Mouse (Mus musculus): Measurements from ENCODE around the gene 1700086D15Rik.

Gene 1700086D15Rik

DNA sequence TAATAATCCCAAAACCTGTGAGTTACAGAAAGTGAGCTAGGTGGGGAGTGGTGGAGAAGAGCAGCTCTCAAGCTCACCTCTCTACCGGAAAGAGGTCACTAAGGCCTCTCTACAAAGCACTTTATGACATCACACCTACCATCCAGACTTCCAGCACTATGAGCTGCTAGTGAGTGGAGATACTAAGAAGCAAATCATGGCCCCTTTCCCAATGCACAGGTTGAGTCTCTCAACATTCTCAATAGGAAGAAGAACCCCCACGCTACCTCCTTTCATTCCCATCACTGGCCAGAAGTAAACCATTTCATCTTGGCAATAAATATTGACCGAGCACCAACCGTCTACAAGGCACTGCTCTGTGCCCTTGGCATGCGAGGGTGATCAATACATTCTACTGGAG, at the start of gene 1700086D15Rik:
Gene 1700086D15Rik (minus strand): TSS at position 101 of the 400 bp plus-strand sequence.
- DNase-seq (ENCODE audit: low spot score in 2 of 2) = no peak

DNA sequence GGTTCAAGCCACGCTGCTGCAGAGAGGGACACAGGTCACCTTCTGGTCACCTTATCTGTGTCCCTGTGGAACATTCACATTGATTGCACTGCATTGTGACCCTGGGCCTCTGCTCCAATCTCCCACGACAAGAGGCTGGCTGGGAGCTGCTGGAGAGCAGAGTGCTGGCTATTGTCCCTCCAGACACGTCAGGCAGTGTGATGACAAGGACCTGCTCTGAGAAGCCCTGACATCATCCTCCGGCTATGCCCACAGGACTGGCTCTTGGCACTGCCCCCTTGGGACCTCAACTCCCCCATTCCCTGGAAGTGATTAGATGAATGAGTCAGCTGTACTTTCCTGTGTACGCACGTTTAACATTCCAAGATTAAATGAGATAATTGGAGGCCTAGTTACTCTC, 49.8 kb upstream of the 1700086D15Rik start:
- no peak for DNase-seq (ENCODE audit: low spot score in 2 of 2)

DNA sequence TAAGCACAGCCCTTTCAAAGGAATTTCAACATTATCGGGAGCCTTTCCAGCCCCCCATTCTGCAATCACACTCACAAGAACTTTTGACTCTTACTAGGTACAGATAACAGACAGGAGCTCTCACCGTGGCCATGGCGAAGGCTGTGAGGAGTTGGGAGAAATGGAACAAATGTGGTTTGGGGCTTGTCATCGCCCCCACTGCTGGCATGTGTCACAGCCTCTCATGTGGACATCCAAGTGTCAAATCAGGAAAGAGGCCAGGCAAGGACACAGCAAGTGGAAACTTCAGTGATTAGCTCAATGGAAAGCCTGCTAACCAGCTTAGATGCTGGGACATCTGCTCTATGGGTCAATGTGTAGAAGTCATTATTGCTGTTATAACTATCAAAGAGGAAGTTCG, 45.6 kb upstream of the 1700086D15Rik start:
- DNase-seq (ENCODE audit: low spot score in 2 of 2) = no peak

DNA sequence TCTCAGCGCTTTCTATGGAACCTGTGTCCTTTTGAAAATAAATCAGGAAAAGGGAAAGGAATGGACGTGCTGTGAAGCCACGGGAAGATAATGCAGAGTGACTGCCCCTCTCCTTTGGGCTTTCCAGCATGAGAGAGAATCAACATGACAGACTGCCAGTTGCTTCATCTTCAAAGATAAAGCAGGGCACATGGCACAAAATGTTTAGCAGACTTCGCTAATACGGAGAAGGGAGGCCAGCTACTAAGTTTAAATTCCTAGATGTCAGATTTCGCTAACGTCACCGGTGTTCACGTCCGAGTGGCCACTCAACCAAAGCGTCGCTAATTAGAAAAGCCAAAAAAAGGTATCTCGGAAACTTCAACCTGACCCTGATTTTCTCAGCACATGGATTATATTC, 45.0 kb upstream of the 1700086D15Rik start:
- no peak for DNase-seq (ENCODE audit: low spot score in 2 of 2)

DNA sequence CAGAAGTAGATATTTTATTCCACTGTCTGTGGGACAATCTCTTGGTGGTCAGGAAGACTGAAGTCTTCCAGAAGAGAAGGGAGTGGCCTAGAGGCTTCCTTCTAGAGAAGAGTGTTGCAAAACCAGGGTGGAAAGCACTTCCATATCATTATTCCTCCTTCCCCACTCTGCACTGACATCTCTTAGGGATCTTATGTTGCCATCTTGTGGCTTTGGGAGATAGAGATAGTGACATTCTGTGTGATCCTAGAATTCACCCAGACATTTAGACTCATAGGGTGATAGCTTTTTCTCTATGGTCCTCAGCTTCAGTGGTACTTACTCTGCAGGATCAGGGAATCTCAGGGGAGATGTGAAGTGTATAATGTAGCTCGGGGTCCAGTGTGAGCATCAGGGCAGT, 43.3 kb upstream of the 1700086D15Rik start:
- DNase-seq (ENCODE audit: low spot score in 2 of 2) = no peak

DNA sequence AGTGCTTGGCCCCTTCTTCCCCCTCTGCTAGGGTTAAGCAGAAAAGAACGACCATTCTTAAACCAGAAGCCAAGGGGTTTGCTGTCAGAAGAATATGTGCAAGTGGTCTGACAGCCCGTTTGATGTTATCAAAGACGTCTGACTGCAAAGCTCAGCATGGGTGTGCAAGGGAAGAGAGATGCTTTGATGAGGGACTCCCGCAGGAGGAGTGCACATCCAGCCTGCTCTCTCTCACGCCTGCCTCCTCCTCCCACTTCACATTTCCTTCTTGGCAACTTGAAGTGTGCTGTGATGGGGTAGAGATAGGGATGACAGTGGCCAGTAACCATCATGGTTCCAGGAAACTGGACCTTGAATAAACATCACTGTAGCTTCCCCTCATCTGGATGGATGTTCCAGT, 42.5 kb upstream of the 1700086D15Rik start:
- no peak for DNase-seq (ENCODE audit: low spot score in 2 of 2)

DNA sequence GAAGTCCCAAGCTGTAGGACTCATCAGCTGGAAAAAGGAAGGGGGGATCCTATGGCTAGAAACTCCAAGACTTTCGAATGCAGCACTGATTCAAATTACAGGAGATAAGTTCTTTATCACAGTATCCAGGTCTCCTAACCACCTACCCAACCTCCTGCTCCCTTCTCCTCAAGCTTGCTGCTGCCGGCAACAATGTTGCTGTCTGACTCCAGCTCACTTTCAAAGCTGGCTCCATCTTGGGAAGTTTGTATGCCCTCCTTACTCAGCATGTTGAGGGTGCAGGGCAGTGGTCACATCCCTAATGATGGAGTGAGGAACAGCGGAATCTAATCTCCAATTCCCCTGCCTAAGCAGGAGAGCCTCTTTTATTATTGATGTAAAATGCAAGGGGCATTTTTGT, 38.3 kb upstream of the 1700086D15Rik start:
- DNase-seq (ENCODE audit: low spot score in 2 of 2) = no peak

DNA sequence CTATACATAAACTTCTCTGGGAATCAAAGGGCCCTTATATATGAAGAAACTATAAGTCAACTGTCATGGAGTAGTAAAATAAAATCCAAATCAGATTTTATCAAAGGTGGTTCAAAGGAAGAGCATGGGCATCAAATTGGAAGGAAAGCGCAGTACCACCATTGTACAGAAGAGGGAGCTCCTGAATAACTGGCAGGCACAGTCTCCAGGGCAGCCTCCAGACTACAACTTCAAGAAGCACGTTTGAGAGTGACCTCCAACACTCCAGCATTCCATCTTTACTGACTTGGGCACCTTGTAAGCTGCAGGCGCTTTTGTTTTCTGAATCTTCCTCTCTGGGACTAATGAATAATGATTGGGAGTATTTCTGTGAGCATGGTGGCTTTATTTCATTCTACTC, 37.6 kb upstream of the 1700086D15Rik start:
- DNase-seq (ENCODE audit: low spot score in 2 of 2) = no peak

DNA sequence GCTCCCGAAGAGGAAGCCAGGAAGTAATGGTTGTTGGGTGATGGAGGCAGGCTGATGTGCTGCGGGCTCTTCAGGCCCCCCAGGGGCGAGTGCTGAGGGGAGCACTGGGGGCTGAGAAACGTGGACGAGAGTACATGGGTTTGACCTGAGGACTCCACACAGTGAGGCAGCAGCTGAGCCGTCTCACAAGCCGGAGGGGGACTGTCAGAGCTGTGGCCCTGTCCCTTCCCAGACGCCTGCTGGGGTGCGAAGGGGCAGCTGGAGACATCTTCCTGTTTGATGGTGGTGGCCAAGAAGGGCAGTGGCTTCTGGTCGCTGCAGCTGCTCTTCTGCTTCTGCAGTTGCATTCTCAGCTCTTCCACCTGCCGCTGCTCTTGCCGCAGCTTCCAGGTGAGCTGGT, 27.3 kb upstream of the 1700086D15Rik start:
- no peak for DNase-seq (ENCODE audit: low spot score in 2 of 2)

DNA sequence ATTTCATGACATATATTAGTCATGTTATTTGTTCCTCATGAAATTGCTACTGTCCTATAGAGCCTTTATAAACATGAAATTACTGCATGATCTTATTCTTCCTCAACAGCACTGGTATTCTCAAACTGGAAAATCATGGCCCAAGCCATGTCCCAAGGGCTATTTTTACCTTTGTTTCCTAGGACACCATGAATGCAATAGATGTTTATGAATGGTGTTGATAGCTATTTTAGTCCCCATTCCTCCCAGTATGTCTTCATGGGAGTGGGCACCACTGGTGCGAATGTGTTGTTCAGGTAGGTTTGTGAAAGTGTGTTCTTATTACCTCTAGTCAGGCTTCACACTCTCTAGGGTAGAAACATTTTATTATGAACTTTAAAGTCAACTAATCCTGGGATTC, 25.4 kb upstream of the 1700086D15Rik start:
- DNase-seq (ENCODE audit: low spot score in 2 of 2) = no peak

DNA sequence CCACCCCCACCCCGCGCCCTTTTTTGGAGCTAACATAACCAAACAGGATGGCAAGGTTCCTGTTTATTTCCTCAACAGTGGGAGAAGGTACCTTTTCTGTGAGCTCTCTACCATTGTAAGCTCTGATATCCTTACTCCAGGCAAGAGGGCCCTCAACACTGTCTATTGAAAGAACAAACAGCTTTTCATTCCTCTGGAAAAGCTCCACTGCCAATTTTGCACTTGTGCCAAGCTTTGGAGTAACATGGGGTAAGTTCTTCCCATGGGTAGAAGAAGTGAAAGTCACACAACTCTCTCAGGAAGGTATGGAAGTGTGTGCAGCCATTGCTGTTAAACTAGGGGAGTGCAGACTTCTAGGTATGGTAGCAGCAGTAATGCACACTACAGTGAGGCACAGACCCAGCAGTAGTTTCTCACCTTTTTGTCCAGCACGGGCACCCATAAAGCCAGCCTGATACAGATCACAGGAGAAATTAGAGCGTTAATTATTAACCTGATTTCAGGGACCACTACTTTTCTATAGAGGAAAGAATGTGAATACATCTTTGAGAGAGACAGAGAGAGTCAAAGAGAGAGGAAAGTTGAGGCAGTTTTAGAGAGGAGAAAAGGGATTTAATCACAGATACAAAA, 10.5 kb upstream of the 1700086D15Rik start:
- DNase-seq (ENCODE audit: low spot score in 2 of 2) = no peak

DNA sequence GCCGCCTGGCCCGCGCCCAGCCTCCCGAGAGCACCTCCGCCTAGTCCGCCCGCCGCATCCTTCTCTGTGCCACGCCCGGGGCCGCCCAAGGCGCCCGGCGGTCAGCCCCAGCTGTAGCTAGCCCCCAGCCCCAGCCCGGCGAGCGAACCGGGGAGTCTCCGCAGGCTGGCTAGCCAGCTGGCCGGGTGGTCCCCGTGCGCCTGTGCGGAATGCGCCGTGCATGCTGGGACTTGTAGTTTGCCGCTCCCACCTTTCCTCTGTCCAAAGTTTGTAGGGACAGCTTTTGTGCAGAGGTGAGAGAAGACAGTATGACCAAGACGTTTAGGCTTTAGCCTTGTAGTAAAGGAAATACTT, 3.1 kb upstream of the 1700086D15Rik start, which contains the start of gene Arhgap44:
Gene Arhgap44 (minus strand): TSS at position 195 of the 354 bp plus-strand sequence.
- DNase-seq (ENCODE audit: low spot score in 2 of 2) = no peak

DNA sequence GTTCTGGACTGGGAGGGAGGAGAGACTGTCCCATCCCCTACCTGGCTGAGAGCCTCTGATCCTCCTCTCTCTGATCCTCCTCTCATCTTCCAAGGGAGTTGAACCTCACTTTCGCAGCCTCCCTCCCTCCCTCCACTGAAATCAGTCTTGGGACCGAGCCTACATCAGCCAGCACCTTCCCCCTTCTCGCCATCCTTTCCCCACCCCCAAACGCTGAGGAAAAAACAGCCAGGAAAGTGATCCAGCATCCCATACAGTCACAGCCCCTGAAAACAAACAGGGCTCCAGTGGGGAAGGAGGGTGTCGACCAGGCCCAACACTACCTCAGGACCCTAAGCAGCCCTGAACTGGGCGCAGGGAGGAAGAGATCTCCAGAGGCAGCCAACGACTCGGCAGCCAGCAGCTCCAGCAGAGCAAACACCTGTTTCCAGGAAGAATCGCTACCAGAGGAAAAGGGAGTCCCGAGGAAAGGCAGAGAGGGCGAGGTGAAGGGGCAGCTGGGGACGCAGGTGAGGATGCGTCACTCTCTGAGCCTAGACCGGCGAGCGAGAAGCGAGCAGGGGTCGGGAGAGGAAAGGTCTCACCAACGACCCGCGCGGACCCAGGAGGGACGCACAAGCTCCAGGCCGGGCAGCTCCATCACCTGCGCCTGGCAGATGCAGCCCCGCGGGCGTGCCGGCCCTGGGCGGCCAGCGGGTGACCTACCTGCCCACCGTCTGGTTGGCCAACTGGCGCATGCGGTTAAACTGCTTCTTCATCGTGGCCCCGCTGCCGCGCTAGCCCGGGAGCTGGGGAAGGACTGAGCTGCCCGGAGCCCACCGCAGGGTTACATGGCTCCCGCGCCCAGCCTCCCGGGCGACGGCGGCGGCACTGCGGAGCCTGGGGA, 2.4 kb upstream of the 1700086D15Rik start:
- no peak for DNase-seq (ENCODE audit: low spot score in 2 of 2)

DNA sequence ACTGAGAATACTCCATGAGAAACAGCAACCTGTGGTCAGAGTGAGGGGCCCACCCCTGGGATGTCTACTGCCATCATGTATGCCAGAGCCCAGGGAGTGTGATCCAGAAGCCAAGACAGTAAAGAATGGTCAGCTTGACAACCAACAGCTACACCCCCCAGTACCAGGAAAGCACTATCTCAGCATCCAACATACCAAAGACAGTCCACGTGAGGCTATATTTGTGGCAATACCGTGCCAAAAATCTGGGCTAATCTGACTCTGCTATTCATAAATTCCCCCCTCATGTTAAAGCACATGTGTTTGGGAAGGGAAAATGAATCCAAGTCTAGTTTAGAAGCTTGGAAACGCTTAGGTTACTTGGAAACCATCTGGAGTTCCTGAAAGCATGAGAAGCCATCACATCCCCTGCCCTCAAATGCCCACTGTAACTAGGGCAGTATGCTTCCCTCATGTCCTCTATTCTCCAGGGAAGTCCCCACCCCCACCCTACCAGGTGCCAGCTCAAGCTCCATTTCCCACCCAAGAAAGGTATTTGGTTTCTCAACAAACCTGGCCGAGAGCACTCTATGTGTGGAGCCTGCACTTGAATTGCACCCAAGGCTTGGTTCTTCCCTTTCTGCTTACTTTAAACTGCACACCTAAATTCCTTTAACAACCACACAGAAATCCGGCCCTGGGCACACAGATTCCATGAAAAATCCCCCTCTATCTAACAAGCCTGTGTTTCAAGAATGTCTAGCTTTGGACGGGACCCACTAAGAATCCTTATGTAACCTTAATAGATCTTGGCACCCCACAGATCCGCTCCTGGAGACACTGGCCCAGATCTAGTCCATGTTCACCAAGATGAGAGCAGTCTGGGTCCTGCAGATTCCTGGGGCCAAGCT, 1.5 kb upstream of the 1700086D15Rik start:
- no peak for DNase-seq (ENCODE audit: low spot score in 2 of 2)

DNA sequence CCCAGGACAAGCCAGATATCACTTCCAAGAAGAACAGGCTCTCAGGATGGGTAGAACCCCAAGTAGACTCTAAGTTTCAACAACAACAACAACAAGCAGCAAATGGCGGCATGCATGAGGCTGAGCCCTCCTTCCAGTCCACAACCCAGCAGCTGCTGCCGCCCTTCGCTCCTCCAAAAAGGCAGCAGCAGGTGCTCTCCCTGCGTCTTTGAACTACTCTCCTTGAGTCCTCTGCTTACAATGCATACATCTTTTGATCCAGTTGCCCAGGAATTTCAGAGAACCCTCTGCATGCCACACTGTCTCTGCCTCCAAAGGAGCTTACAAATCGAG, 1.1 kb downstream of the 1700086D15Rik start:
- no peak for DNase-seq (ENCODE audit: low spot score in 2 of 2)

DNA sequence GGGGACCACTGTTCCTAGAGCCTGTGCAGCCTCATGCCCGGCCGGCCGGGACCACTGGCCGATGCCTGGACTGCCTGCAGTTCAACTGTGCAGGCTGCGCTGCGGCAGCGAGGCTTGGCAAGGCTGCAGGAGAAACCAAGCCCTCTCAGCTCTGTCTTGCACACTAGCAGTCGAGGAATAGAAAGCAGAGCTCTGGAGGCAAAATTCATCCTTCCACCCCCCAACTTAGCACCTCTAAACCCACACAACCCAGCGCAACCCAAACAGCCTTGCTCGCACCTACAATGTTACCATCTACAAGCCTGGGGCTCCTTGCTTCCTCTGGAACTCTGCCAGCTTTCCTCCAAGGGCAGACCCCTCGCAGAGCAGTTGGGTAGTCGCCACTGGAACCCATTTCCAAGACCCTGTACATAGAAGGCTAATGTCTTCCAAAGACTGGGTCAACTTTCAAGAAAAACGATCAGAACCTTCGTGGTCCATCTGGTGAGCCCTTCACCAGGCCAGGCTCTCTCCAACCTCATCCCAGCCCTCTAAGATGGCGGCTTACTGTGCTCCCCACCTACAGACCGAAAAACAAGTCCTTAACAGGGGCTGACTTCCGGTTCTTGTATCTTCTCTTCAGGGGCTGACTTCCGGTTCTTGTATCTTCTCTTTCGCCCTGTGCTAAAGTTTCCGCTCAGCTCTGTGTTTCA, 1.6 kb downstream of the 1700086D15Rik start:
- DNase-seq (ENCODE audit: low spot score in 2 of 2) = no peak

DNA sequence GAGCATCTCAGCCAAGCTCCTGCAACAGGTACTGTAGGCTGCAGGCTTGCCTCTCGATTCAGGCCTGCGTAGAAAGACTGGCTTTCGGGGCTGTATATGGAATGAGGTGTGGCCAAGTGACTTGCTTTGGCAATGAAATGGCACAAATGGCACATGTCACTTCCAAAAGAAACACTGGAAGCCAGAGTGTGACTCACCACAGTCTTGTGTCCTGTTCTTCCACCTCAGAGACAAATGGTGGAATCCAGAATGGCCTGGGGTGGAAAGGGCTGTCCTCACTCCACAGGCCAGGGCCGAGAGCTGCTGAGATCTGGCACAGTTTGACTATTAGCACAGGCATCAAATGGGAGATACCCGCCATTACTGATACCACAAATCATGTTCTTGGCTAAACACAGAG, 6.7 kb downstream of the 1700086D15Rik start:
- no peak for DNase-seq (ENCODE audit: low spot score in 2 of 2)

DNA sequence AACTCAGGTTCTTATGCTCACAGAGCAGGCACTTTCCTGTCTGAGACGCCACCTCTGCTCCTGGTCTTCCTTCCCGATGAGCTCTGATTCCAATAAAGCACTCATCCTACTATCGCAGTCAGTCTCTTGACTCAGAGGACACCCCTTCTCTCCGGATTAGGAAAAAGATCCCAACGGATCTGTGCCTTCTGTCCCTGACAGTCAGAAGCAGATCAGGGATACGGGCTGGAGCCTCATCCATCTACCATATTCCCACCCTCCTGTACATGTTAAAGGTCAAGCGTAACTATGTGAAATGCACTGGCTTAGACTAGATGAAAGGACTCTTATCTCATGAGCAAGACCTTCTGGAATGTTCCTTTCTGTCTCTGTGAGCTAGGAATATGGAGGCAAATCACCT, 11.2 kb downstream of the 1700086D15Rik start:
- no peak for DNase-seq (ENCODE audit: low spot score in 2 of 2)

DNA sequence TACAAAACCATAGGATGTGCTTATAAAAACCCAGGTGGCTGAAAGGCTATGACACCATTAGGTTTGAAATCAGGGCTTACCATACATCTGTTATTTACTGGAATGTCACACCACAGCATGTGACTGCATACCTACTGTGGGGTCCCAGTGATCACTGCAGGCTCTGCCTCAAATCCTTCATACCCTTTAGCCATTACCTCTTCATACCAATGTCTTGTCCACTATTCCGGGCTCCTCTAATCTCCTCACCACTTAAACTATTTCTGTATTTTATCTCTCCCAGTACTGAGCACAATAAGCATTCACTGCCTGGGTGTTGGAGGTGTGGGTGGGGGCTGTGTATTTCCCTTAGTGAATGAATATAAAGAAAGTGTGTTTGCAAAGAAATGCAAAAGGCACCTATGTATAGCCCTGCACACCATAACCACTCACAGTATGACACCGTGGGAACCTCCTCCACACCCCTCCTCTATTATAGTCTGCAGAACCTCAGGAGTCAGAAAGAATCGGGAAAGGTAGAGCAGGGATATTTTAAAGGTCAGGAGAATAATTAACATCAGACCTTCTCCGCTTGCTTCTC, 16.8 kb downstream of the 1700086D15Rik start:
- no peak for DNase-seq (ENCODE audit: low spot score in 2 of 2)

DNA sequence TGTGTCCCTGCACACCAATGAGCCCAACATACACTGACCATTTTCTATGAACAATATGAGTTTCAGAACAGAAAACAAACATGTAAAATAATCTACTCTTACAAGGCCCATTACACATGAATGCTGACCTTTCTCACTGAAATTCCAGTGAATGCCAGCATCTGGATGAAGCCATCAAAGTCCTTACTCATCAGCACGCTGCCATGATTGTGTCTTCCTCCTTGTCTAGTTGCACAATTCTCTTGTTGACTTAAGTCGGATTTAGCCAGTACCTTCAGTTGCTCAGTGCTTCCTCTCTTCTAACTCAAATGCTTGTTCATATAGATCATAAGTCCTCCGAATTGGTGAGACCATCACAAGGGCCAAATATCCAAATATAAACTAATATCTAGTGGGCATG, 20.7 kb downstream of the 1700086D15Rik start:
- DNase-seq (ENCODE audit: low spot score in 2 of 2) = no peak

DNA sequence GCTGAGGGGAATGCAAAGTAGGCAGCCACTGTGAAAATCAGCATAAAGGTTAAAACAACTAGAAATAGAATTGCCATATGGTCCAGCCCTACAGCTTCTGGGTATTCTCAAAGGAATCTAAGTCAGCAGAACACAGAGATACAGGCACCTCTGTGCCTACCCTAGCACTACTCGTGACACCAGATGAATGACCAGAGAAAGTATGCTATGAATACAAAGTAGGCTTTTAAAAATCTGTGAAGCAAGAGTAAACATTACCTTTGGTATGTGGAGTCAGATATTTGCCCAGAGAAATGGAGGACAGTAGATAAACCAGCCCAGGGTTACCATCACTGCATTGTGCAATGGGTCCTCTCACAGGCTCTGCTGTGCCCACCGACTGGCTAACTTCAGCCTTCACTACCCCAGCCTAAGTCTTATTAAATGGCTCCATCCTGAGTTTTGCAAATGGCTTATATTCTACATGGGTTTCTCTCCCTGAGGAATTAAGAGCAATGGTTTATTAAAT, 22.5 kb downstream of the 1700086D15Rik start:
- DNase-seq (ENCODE audit: low spot score in 2 of 2) = no peak
